Mouse (Mus musculus): Measurements from ENCODE around the gene Gm21976. TPM values are rescaled to one million over a fixed set of nuclear protein-coding genes. Genes with fewer than 3 reads are reported as not detected.

Gene Gm21976
- polyA plus RNA-seq, 1 experiment from 2014 or later = not detected

DNA sequence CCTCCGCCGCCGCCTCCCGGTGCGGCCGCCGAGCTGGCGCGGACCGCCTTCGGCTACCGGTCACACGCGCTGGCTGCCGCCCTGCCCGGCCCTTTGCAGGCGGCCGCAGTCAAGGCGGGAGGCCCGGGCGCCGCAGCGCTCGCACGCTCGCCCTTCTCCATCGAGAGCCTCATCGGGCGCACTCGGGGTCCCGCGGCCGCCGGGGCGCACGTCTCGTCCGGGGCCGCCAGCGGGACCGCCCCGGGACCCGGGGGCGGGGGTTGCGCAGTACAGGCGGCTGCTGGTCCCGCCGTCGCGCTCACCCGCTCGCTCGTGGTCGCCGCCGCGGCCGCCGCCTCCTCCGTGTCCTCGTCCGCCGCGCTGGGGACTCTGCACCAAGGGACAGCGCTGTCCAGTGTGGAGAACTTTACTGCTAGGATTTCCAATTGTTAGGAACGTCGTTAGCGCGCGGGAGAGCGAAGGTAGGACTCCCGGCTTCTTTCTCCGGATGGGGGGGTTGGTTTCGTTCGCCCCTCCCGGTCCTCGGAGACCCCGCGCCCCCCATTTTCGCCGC is 75.9 kb downstream of the Gm21976 start:
- Histone ChIP-seq H3K9me3 (ENCODE audit: control insufficient read depth, low read length) (no peaks in the 10 kb centered on the region), H3K36me3 (ENCODE audit: control insufficient read depth, insufficient read depth, low read length) (no peaks in the 10 kb centered on the region), H3K4me1 (replicated peaks; ENCODE audit: control insufficient read depth, insufficient read depth) (peaks cover 3% of the 10 kb centered on the region; the same call in 1 of the 2 replicates), H3K9ac (ENCODE audit: low read length) (no peak overlapping the region), H3K4me2 (replicated peaks; ENCODE audit: low read depth) (peak overlapping the region; percentile 68), H3K4me3 (ENCODE audit: low read depth, low read length) (peak overlapping the region; percentile 36), H3K27me3 (ENCODE audit: control insufficient read depth, insufficient read depth, low read length) (peaks cover 49% of the 10 kb centered on the region), H3K27ac (replicated peaks) (no peak overlapping the region)
- peak; percentile 40; the same call in 1 of the 2 replicates for ATAC-seq (ENCODE audit: low FRiP score, low TSS enrichment)
- no peak for TF ChIP-seq CTCF (IDR thresholded peaks at IDR 0.05; ENCODE audit: low read depth)
- TF ChIP-seq EP300 (optimal IDR thresholded peaks at IDR 0.05) = no peak
- 2% methylated on average over 64 of the region's 81 CpGs for WGBS
- peak; percentile 30 for DNase-seq (ENCODE audit: low spot score)

DNA sequence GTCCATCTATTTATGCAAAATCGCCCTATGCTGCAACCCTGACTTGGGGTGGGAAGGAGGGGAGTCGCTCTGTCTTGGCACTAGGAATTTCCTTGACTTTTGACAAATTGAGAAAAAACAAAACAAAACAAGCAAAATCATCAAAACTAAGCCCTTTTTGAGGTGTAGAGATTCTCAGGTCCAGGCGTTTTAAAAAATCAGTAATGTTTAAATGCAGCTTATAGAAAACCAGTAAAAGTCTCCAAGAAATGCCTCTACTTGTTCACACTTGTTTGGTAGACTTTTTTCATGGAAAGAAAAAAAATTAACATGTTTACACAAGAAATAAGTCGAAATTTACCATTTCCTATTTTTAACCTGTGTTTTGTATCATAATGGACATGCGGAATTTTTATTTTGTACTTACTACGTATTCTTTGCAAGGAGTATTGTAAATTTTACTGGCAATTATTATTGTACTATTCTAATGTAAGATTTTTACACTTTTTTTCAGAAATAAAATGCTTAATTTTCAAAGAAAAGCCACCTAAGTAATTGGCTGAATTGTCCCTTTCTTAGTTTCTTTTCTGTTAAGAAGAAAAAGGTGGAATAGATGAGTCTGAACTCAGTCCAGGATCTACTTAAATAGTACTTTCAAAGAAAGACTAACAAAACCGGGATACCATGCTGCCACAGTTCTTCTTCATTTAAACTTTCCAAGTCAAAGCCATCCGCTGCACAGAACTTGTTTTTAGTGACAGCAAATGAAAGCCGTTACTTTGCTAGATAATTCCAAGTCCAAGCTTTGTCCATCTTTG is 76.7 kb downstream of the Gm21976 start:
- no peaks in the 10 kb centered on the region for H3K9me3 ChIP-seq (ENCODE audit: control insufficient read depth, low read length)
- TF ChIP-seq EP300 (optimal IDR thresholded peaks at IDR 0.05) = no peak
- TF ChIP-seq CTCF (IDR thresholded peaks at IDR 0.05; ENCODE audit: low read depth) = no peak
- WGBS = 13% methylated on average over 9 of the region's 9 CpGs
- H3K9ac ChIP-seq (ENCODE audit: low read length) = no peak overlapping the region
- no peak overlapping the region for H3K27ac ChIP-seq (replicated peaks)
- H3K36me3 ChIP-seq (ENCODE audit: control insufficient read depth, insufficient read depth, low read length) = no peaks in the 10 kb centered on the region
- peaks cover 3% of the 10 kb centered on the region; the same call in 1 of the 2 replicates for H3K4me1 ChIP-seq (replicated peaks; ENCODE audit: control insufficient read depth, insufficient read depth)
- no peak for ATAC-seq (ENCODE audit: low FRiP score, low TSS enrichment)
- no peak overlapping the region for H3K4me3 ChIP-seq (ENCODE audit: low read depth, low read length)
- no peak for DNase-seq (ENCODE audit: low spot score)
- peaks cover 54% of the 10 kb centered on the region for H3K27me3 ChIP-seq (ENCODE audit: control insufficient read depth, insufficient read depth, low read length)
- H3K4me2 ChIP-seq (replicated peaks; ENCODE audit: low read depth) = no peak overlapping the region

Other genes starting within 250 kb of the Gm21976 start
- 23.1 and 23.8 TPM in 2 replicates for gene Arhgef28, start 73.4 kb upstream of the Gm21976 start, polyA plus RNA-seq (2015; fragmentation: Nextera tagmentation; extraction: Ambion mirVana)
- 9.5 and 9.6 TPM in 2 replicates for gene Utp15, start 16.8 kb upstream of the Gm21976 start, polyA plus RNA-seq (2015; fragmentation: Nextera tagmentation; extraction: Ambion mirVana)
- gene Ankra2, start 16.8 kb upstream of the Gm21976 start, polyA plus RNA-seq (2015; fragmentation: Nextera tagmentation; extraction: Ambion mirVana) = 20.5 and 20.6 TPM in 2 replicates
- 559 TPM in 2 replicates for gene Btf3, start 37.1 kb downstream of the Gm21976 start, polyA plus RNA-seq (2015; fragmentation: Nextera tagmentation; extraction: Ambion mirVana)
- gene Foxd1, start 74.4 kb downstream of the Gm21976 start, polyA plus RNA-seq (2015; fragmentation: Nextera tagmentation; extraction: Ambion mirVana) = not detected in 2 replicates
- 1.5 and 2.3 TPM in 2 replicates for gene Gm10320, start 212.1 kb downstream of the Gm21976 start, polyA plus RNA-seq (2015; fragmentation: Nextera tagmentation; extraction: Ambion mirVana)